Mouse (Mus musculus) stomach, embryonic 14.5 days (tissue): ENCODE measurements around the gene Dnmt3l. TPM values are rescaled to one million over a fixed set of nuclear protein-coding genes. Genes with fewer than 3 reads are reported as not detected.

Experiments used
- ATAC-seq: fragments of 200-750 bp; cut with Nextera tagmentation; 2 replicates; pipeline ENCODE4 v1.8.0; 2017; ENCODE audit warnings: low read depth, moderate TSS enrichment; ENCODE audit not compliant: insufficient number of reproducible peaks, insufficient read depth, low FRiP score
- H3K27ac ChIP-seq: fragments of 300-500 bp; sonication (generic); 2 replicates; pipeline ENCODE4 v1.5.1; 2014; ENCODE audit warnings: mild to moderate bottlenecking, low read length, moderate library complexity, mixed read lengths
- H3K27me3 ChIP-seq: fragments of 300-500 bp; sonication (generic); 2 replicates; pipeline ENCODE4 v1.6.1; 2014; ENCODE audit warnings: low read length, control low read depth, mixed read lengths; ENCODE audit not compliant: control insufficient read depth, insufficient read depth
- H3K36me3 ChIP-seq: fragments of 300-500 bp; sonication (generic); 2 replicates; pipeline ENCODE4 v1.6.1; 2014; ENCODE audit warnings: mild to moderate bottlenecking, control low read depth, low read length, moderate library complexity, mixed read lengths; ENCODE audit not compliant: control insufficient read depth, insufficient read depth
- H3K4me1 ChIP-seq: fragments of 300-500 bp; sonication (generic); 2 replicates; pipeline ENCODE4 v1.6.1; 2014; ENCODE audit warnings: low read length, control low read depth, mixed read lengths; ENCODE audit not compliant: control insufficient read depth, insufficient read depth
- H3K4me2 ChIP-seq: fragments of 300-500 bp; sonication (generic); replicated peaks from 2 replicates; pipeline ENCODE4 v1.6.1; 2014; ENCODE audit warnings: low read depth, low read length, control low read depth
- H3K4me3 ChIP-seq: fragments of 300-500 bp; sonication (generic); 2 replicates; pipeline ENCODE4 v1.5.1; 2014; ENCODE audit warnings: low read depth, low read length, control low read depth
- H3K9ac ChIP-seq: fragments of 300-500 bp; sonication (generic); replicated peaks from 2 replicates; pipeline ENCODE4 v1.6.1; 2014; ENCODE audit warnings: low read depth, mild to moderate bottlenecking, control low read depth, low read length, moderate library complexity, mixed read lengths
- H3K9me3 ChIP-seq: fragments of 300-500 bp; sonication (generic); 2 replicates; pipeline ENCODE4 v1.6.1; 2016; ENCODE audit warnings: low read depth, low read length, control low read depth; ENCODE audit not compliant: control insufficient read depth
- WGBS: fragments of 180-500 bp; shearing (Covaris S2); extraction: QIAGEN DNeasy Blood & Tissue Kit; methylation state at CpG from one replicate; pipeline ENCODE4 v1.1.7; 2014; 5-methylcytosine and 5-hydroxymethylcytosine counted together
- polyA plus RNA-seq: library from polyadenylated mRNA; unstranded; fragments of >200 nt; fragmentation: Nextera tagmentation; extraction: Ambion mirVana; gene quantifications from 2 replicates; pipeline ENCODE4 v1.2.1, GENCODE M21; 2014

Gene Dnmt3l
- polyA plus RNA-seq, 1 experiment from 2014 or later = 0.71 TPM

GRCm38 (mm10) chr10:78079955-78080591, 38.3 kb downstream of the Dnmt3l start:
- Histone ChIP-seq H3K9me3 (no peaks in the 10 kb centered on the region), H3K9ac (no peak overlapping the region), H3K36me3 (no peaks in the 10 kb centered on the region), H3K4me3 (no peak overlapping the region), H3K27me3 (no peaks in the 10 kb centered on the region), H3K4me1 (no peaks in the 10 kb centered on the region), H3K27ac (no peak overlapping the region), H3K4me2 (no peak overlapping the region)
- WGBS = 84% methylated on average over 4 of the region's 4 CpGs
- no peak for ATAC-seq

- whole genome bisulfite sequencing = 54% methylated on average over 1 of the region's 1 CpGs
- H3K27ac ChIP-seq = no peak overlapping the region
These were observed 42.3 kb downstream of the Dnmt3l start for GRCm38 (mm10) chr10:78084073-78084472.

DNA sequence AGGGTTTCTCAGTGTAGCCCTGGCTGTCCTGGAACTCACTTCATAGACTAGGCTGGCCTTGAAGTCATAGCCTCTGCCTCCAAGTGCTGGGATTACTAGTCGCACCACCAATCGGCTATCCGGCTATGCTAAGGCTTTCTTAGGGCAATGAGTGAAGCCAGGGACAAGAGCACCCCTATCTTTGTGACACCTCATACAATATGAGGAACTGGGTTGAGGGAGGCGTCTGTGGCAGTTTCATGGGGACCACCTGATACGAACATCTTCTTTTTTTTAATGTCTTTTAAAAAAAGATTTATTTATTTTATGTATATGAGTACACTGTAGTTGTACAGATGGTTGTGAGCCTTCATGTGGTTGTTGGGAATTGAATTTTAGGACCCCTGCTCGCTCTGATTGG, 44.0 kb downstream of the Dnmt3l start:
- Histone ChIP-seq H3K4me2 (no peak overlapping the region), H3K27ac (no peak overlapping the region), H3K4me3 (no peak overlapping the region), H3K27me3 (no peaks in the 10 kb centered on the region), H3K9ac (no peak overlapping the region), H3K36me3 (no peaks in the 10 kb centered on the region), H3K9me3 (no peaks in the 10 kb centered on the region), H3K4me1 (no peaks in the 10 kb centered on the region)
- no peak for ATAC-seq
- WGBS = 92% methylated on average over 6 of the region's 6 CpGs

More at GRCm38 (mm10) chr10:78084073-78084472, 42.3 kb downstream of the Dnmt3l start:
- H3K9me3 ChIP-seq = no peaks in the 10 kb centered on the region
- no peaks in the 10 kb centered on the region for H3K27me3 ChIP-seq
- H3K9ac ChIP-seq = no peak overlapping the region
- no peaks in the 10 kb centered on the region for H3K36me3 ChIP-seq
- ATAC-seq = no peak
- H3K4me3 ChIP-seq = no peak overlapping the region
- H3K4me2 ChIP-seq = no peak overlapping the region
- no peaks in the 10 kb centered on the region for H3K4me1 ChIP-seq

DNA sequence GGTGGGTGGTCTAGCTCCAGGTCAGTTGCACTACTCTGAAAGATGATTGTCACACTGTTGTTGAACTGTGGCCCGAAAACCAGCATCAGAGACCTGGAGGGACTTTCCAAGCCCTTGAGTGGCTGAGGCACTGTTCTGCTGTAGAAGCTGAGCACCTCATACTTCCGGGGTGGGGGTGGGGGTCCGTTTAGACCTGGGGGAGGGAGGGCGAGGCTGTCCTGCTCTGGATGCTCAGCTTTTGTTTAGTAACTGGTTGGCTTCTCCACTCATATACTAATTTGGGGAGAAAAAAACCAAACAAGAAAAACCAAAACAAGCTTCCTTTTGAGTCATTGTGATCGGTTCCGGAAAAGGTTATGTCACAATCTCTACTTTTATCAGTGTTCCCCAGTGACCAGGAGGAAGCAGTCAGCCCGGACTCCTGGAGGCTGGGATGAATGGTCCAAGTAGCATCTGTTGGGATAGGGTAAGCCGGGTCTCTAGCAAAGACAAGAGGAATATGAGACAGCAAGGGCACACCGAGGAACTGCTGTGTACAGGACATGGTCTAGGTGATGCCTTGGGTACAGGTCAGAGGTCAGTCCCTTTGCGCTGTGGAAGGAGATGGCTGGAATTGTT, 44.8 kb downstream of the Dnmt3l start:
- WGBS = 78% methylated on average over 10 of the region's 10 CpGs
- Histone ChIP-seq H3K27me3 (no peaks in the 10 kb centered on the region), H3K27ac (no peak overlapping the region), H3K9ac (no peak overlapping the region), H3K36me3 (no peaks in the 10 kb centered on the region), H3K4me2 (no peak overlapping the region), H3K4me3 (no peak overlapping the region), H3K9me3 (no peaks in the 10 kb centered on the region), H3K4me1 (no peaks in the 10 kb centered on the region)
- ATAC-seq = no peak

DNA sequence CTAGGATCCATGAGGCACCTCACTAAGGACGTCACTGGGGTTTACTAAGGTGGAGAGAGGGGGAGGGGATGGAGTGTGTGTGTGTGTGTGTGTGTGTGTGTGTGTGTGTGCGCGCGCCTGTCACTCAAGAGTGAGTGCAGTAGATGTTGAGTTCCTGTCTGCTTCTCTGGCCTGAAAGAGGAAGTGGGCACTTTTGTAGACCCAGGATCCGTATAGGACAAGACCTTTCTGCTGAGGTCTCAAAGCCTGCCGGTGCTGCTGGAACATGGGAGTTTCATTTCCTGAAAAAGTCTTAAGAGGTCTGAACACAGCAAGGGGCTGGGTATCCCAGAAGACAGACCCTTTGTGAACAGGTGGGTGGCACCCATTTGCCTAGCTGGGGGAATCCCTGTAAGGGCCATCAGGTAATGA, 45.4 kb downstream of the Dnmt3l start:
- no peaks in the 10 kb centered on the region for H3K9me3 ChIP-seq
- no peak overlapping the region for H3K4me3 ChIP-seq
- no peaks in the 10 kb centered on the region for H3K27me3 ChIP-seq
- no peaks in the 10 kb centered on the region for H3K36me3 ChIP-seq
- ATAC-seq = no peak
- H3K9ac ChIP-seq = no peak overlapping the region
- no peak overlapping the region for H3K4me2 ChIP-seq
- H3K27ac ChIP-seq = no peak overlapping the region
- WGBS = 78% methylated on average over 6 of the region's 6 CpGs
- no peaks in the 10 kb centered on the region for H3K4me1 ChIP-seq

GRCm38 (mm10) chr10:78090246-78090645, 48.5 kb downstream of the Dnmt3l start:
- no peaks in the 10 kb centered on the region for H3K4me1 ChIP-seq
- 38% methylated on average over 6 of the region's 6 CpGs for WGBS
- no peaks in the 10 kb centered on the region for H3K36me3 ChIP-seq
- no peak overlapping the region for H3K9ac ChIP-seq
- 0 out of 2 replicates have a peak, but pooled peaks have one; percentile 18 for ATAC-seq
- no peaks in the 10 kb centered on the region for H3K27me3 ChIP-seq
- H3K4me2 ChIP-seq = no peak overlapping the region
- no peaks in the 10 kb centered on the region for H3K9me3 ChIP-seq
- no peak overlapping the region for H3K27ac ChIP-seq
- no peak overlapping the region for H3K4me3 ChIP-seq

- Histone ChIP-seq H3K4me1 (no peaks in the 10 kb centered on the region), H3K9ac (no peak overlapping the region), H3K4me3 (no peak overlapping the region), H3K27me3 (no peaks in the 10 kb centered on the region), H3K4me2 (no peak overlapping the region), H3K27ac (no peak overlapping the region), H3K9me3 (no peaks in the 10 kb centered on the region), H3K36me3 (no peaks in the 10 kb centered on the region)
- WGBS = 85% methylated on average over 4 of the region's 4 CpGs
- no peak for ATAC-seq
These were observed 49.2 kb downstream of the Dnmt3l start for GRCm38 (mm10) chr10:78090706-78091491.

DNA sequence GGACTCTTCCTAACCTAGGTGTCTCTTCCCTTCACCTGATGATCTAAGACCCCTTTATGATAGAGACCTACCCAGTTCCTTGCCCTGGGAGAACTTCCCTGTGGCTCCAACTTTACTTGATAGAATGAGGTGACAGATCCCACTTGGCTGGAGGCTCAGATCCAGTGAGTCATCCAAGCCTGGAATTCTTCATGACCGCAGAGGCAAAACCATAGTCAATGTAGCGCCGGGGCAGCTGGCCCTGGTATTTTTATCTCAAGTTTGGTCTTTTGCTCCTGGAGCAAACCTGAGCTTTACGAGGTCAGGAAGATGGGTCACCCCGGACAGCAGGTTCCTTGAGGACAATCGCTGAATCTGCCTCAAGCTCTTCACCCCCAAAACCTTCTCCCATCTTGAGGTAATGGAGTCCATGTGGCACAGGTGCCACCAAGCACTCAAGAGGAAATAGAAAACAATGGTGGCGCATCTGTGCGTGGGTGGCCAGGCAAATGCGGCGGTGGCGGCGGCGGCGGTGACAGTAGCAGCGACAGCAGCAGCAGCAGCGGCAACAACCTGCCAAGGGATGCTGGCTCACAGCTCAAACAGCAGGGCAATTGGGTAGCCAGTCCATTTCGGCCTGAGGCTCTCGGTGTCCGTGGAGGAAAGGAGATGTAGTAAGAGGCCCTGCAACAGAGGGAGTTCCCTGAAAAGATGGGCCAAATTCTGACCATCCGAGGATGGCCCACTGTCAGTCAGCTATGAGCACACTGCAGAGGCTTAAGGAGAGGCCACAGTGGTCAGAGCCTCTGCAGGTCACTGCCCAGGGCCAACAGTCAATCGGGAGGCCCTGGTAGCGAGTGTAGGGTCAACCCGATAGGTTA, 50.3 kb downstream of the Dnmt3l start:
- no peak for ATAC-seq
- Histone ChIP-seq H3K27ac (no peak overlapping the region), H3K36me3 (no peaks in the 10 kb centered on the region), H3K27me3 (no peaks in the 10 kb centered on the region), H3K9me3 (no peaks in the 10 kb centered on the region), H3K4me1 (no peaks in the 10 kb centered on the region), H3K4me2 (no peak overlapping the region), H3K4me3 (no peak overlapping the region), H3K9ac (no peak overlapping the region)
- 85% methylated on average over 23 of the region's 23 CpGs for WGBS
